Mouse (Mus musculus) liver, adult 2 months (tissue): ENCODE data around the gene Rrad. TPM values are rescaled to one million over a fixed set of nuclear protein-coding genes. Genes with fewer than 3 reads are reported as not detected.

ENCODE experiments used
- DNase-seq: peaks from one replicate; pipeline ENCODE4 v3.0.0-alpha.2; 2011; ENCODE audit warnings: low read depth, low spot score; ENCODE audit errors: extremely low read depth
- H3K27ac ChIP-seq: fragments of 200-500 bp; replicated peaks from 2 replicates; pipeline ENCODE4 v1.5.1; 2012; ENCODE audit warnings: low read depth, mild to moderate bottlenecking, control low read depth, inconsistent platforms, low read length; ENCODE audit not compliant: insufficient read depth
- H3K27me3 ChIP-seq: fragments of 200-500 bp; 2 replicates; pipeline ENCODE4 v1.6.1; 2012; ENCODE audit warnings: mild to moderate bottlenecking, moderate library complexity, low read length, inconsistent platforms; ENCODE audit not compliant: control insufficient read depth, insufficient read depth
- H3K36me3 ChIP-seq: fragments of 200-500 bp; 2 replicates; pipeline ENCODE4 v1.6.1; 2012; ENCODE audit warnings: low read length, inconsistent platforms; ENCODE audit not compliant: control insufficient read depth, insufficient read depth
- H3K4me1 ChIP-seq: fragments of 200-500 bp; 2 replicates; pipeline ENCODE4 v1.6.1; 2011; ENCODE audit warnings: low read length; ENCODE audit not compliant: control insufficient read depth, insufficient read depth
- H3K4me3 ChIP-seq: fragments of 200-500 bp; 2 replicates; pipeline ENCODE4 v1.5.1; 2011; ENCODE audit warnings: low read depth, mild to moderate bottlenecking, control low read depth, low read length, moderate library complexity; ENCODE audit not compliant: insufficient read depth
- H3K79me2 ChIP-seq: fragments of 200-500 bp; 2 replicates; pipeline ENCODE4 v1.6.1; 2012; ENCODE audit warnings: inconsistent platforms, mild to moderate bottlenecking, low read length, moderate library complexity; ENCODE audit not compliant: control insufficient read depth, insufficient read depth
- H3K9ac ChIP-seq: fragments of 200-500 bp; 2 replicates; pipeline ENCODE4 v1.6.1; 2012; ENCODE audit warnings: low read depth, mild to moderate bottlenecking, control low read depth, inconsistent platforms, low read length
- CTCF ChIP-seq: fragments of 200-500 bp; IDR thresholded peaks from 2 replicates; pipeline ENCODE4 v1.5.1; 2011; ENCODE audit warnings: low read depth, low read length, control low read depth
- POLR2A ChIP-seq: fragments of 200-500 bp; IDR thresholded peaks from 2 replicates; pipeline ENCODE4 v1.6.1; 2011; ENCODE audit warnings: low read length, control low read depth; ENCODE audit not compliant: insufficient read depth; ENCODE audit errors: extremely low read depth
- WGBS: fragments of 180-500 bp; shearing (Covaris S2); methylation state at CpG from one replicate; pipeline ENCODE4 v1.1.7; 2018; 5-methylcytosine and 5-hydroxymethylcytosine counted together
- polyA plus RNA-seq: library from polyadenylated mRNA; depleted of rRNA; stranded (reverse); fragments of >200 nt; gene quantifications from 2 replicates; pipeline ENCODE4 v1.2.3, GENCODE M21; 2012
- total RNA-seq: library from RNA; depleted of rRNA; stranded (reverse); fragments of >200 nt; gene quantifications from 2 replicates; pipeline ENCODE4 v1.2.3, GENCODE M21; 2014

Rrad gene
- total and polyA plus RNA-seq, 2 experiments, result 0.23 to 0.46 TPM

DNA sequence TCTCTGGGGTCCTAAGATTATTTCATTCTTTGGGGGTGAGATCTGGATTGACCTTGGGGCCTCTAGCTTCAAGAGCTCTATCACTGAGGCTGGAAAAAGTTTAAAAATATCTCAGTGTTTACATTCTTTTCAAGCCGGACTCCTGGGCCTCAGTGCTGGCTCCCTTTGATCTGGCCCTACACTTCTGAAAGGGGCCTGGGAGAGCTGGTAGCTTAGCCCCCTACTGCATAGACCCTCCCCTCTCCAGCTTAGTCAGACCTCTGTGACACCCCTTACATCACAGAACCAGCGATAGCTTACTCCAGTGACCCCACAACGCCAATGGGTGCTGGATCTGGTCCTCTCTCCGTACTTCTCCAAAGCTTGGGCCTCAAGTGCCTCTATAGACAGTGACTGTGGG is 19.5 kb downstream of the Rrad start:
- WGBS, result 78% methylated on average over 4 of the region's 4 CpGs
- TF ChIP-seq CTCF, result no peak
- TF ChIP-seq POLR2A, result no peak
- H3K9ac ChIP-seq, result no peak overlapping the region
- no peak overlapping the region for H3K27ac ChIP-seq
- H3K4me3 ChIP-seq, result no peak overlapping the region
- H3K27me3 ChIP-seq, result no peaks in the 10 kb centered on the region
- H3K79me2 ChIP-seq, result no peaks in the 10 kb centered on the region
- no peaks in the 10 kb centered on the region for H3K36me3 ChIP-seq
- H3K4me1 ChIP-seq, result no peaks in the 10 kb centered on the region
- DNase-seq, result no peak

DNA sequence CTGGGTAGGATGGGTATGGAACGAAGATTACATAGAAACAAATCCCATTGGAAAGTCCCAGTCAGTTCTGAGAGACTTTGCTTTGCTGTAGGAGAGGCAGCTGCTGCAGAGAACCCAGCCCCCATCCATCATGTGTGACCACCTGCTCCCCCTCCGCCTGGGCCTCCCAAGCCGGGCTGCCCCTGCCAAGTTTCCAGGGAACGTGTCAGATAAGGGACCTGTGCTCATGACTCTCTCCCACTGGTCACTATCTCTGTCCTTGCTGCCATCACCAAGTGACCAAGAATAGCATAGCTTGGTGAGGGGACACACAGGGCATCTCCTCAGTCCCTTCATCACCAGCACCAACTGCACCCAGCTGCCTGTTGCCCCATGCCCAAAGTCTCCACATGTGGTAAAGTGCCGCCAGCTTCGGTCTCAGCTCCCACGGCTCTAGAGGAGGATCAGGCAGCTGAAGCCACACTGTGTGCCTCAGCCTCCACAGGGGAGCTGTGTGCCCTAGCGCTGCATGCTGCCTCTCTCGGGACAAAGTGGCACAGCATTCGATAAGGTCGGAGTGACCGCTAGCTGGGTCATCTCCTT is 20.9 kb downstream of the Rrad start:
- no peaks in the 10 kb centered on the region for H3K36me3 ChIP-seq
- no peak overlapping the region for H3K4me3 ChIP-seq
- DNase-seq, result no peak
- no peak overlapping the region for H3K9ac ChIP-seq
- H3K79me2 ChIP-seq, result no peaks in the 10 kb centered on the region
- no peaks in the 10 kb centered on the region for H3K27me3 ChIP-seq
- no peak for TF ChIP-seq CTCF
- no peak for TF ChIP-seq POLR2A
- no peaks in the 10 kb centered on the region for H3K4me1 ChIP-seq
- WGBS, result 86% methylated on average over 12 of the region's 12 CpGs
- H3K27ac ChIP-seq, result no peak overlapping the region

DNA sequence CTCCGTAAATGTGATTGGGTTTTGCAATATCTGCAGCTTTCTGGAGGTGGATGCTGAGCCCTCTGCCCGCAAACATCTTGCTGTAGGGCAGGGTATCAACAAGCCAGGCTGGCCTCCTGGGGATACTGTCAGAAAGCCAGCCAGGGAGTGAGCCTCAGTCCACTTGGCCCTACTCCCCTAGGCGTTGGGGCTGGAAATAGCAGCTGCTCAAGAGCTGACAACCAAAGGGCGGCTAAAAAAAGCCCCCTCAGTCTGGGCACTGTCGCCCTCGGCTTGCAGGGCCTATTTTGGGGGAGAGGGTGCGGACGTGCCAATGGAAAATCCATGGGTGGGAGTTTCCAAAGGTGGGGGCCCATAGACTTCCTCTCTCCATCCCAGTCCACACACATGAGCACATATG is 21.9 kb downstream of the Rrad start:
- no peak for DNase-seq
- Histone ChIP-seq H3K27me3 (no peaks in the 10 kb centered on the region), H3K4me1 (no peaks in the 10 kb centered on the region), H3K4me3 (no peak overlapping the region), H3K9ac (no peak overlapping the region), H3K36me3 (no peaks in the 10 kb centered on the region), H3K27ac (no peak overlapping the region), H3K79me2 (no peaks in the 10 kb centered on the region)
- 83% methylated on average over 8 of the region's 8 CpGs for WGBS
- TF ChIP-seq POLR2A, result no peak
- no peak for TF ChIP-seq CTCF

DNA sequence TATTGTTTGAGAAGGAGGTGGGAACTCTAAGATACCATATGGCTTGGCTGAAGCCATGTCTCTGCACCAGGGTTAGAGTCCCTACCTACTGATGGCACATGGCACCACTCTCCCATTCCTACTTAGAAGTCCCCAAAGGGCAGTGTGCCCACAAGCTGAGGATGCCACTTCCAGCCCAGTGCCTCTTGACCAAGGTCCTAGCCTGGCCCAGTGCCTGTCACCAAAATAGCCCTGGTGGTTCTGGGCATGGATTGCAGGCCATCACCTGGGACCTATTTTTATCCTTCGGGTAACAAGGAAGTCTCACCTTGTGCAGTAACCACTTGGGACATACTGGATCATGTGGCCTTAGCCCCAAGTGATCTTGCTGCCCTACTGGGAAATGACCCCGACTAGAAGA is 23.2 kb downstream of the Rrad start:
- Histone ChIP-seq H3K4me3 (no peak overlapping the region), H3K9ac (no peak overlapping the region), H3K27me3 (no peaks in the 10 kb centered on the region), H3K27ac (no peak overlapping the region), H3K79me2 (no peaks in the 10 kb centered on the region), H3K4me1 (no peaks in the 10 kb centered on the region), H3K36me3 (no peaks in the 10 kb centered on the region)
- no peak for DNase-seq
- 74% methylated on average over 2 of the region's 2 CpGs for WGBS
- TF ChIP-seq POLR2A (no peak), CTCF (no peak)

DNA sequence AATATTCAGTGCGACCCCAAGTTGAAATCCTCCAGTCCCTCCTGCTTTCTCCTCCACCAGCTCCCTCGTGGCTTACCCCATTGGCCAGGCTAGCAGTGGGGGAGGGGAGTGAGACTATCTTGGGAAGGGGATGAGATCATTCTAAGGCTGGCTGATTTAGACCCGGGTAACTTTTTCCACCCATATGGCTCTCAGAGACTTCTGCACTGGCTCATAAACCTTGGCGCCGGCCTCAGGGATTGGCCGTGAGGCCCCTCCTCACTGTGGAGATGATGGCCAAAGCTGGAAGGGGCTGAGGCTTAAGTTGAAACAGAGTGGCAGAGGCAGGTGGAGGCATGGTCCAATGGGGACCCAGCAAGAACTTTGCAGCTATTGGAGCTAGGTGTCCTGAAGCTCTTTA is 24.8 kb downstream of the Rrad start:
- Histone ChIP-seq H3K79me2 (no peaks in the 10 kb centered on the region), H3K27ac (no peak overlapping the region), H3K4me1 (peaks cover 6% of the 10 kb centered on the region), H3K27me3 (no peaks in the 10 kb centered on the region), H3K9ac (no peak overlapping the region), H3K36me3 (no peaks in the 10 kb centered on the region), H3K4me3 (no peak overlapping the region)
- no peak for DNase-seq
- TF ChIP-seq CTCF (no peak), POLR2A (no peak)
- WGBS, result 61% methylated on average over 6 of the region's 6 CpGs

DNA sequence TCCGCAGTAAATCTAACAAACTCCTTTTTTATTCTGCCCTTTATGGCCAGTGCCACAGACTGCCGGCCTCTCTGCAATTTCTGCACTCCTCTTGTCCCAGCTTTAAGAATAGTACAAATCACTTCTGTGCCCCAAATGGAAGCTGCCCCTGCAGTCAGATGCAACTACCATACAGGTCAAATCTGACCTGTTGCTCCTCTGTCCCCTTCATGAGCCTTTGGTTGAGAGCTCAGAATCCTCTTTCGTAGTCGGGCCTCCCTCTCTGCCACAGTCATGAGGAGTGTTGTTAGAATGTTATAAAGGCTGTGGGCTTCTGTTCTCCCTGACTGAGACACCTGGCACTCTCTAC is 27.9 kb downstream of the Rrad start:
- Histone ChIP-seq H3K27ac (no peak overlapping the region), H3K4me3 (no peak overlapping the region), H3K79me2 (no peaks in the 10 kb centered on the region), H3K4me1 (peaks cover 10% of the 10 kb centered on the region), H3K9ac (no peak overlapping the region), H3K27me3 (no peaks in the 10 kb centered on the region), H3K36me3 (no peaks in the 10 kb centered on the region)
- no peak for TF ChIP-seq POLR2A
- no peak for TF ChIP-seq CTCF
- DNase-seq, result no peak
- 83% methylated on average over 4 of the region's 4 CpGs for WGBS
